Mouse (Mus musculus) heart, adult 2 months (tissue): ENCODE results near the gene Oas1c. TPM values are rescaled to one million over a fixed set of nuclear protein-coding genes. Genes with fewer than 3 reads are reported as not detected.

ENCODE experiments used
- DNase-seq, 2 experiments: peaks; one replicate each; pipeline ENCODE4 v3.0.0; 2021
- H3K27ac ChIP-seq: fragments of 200-600 bp; 2 replicates; pipeline ENCODE4 v1.8.1; 2022
- H3K27me3 ChIP-seq: fragments of 200-500 bp; 2 replicates; pipeline ENCODE4 v1.6.1; 2012; ENCODE audit warnings: mild to moderate bottlenecking, low read length, inconsistent platforms, mixed read lengths; ENCODE audit not compliant: control insufficient read depth, insufficient read depth
- H3K36me3 ChIP-seq: fragments of 200-500 bp; 2 replicates; pipeline ENCODE4 v1.6.1; 2012; ENCODE audit warnings: low read length, inconsistent platforms; ENCODE audit not compliant: control insufficient read depth, insufficient read depth
- H3K4me1 ChIP-seq: fragments of 200-500 bp; 2 replicates; pipeline ENCODE4 v1.6.1; 2011; ENCODE audit warnings: low read length; ENCODE audit not compliant: control insufficient read depth, insufficient read depth
- H3K4me3 ChIP-seq: fragments of 200-600 bp; 2 replicates; pipeline ENCODE4 v1.8.1; 2022
- H3K79me2 ChIP-seq: fragments of 200-500 bp; replicated peaks from 2 replicates; pipeline ENCODE4 v1.6.1; 2012; ENCODE audit warnings: mild to moderate bottlenecking, inconsistent platforms, low read length, moderate library complexity, mixed read lengths; ENCODE audit not compliant: control insufficient read depth, insufficient read depth
- H3K9ac ChIP-seq: fragments of 200-500 bp; 2 replicates; pipeline ENCODE4 v1.6.1; 2012; ENCODE audit warnings: low read depth, mild to moderate bottlenecking, control low read depth, inconsistent platforms, low read length, mixed read lengths
- CTCF ChIP-seq: fragments of 200-600 bp; IDR thresholded peaks from 2 replicates; pipeline ENCODE4 v1.8.1; 2022; ENCODE audit warnings: antibody characterized with exemption, mild to moderate bottlenecking, moderate library complexity
- EP300 ChIP-seq: fragments of 200-500 bp; IDR thresholded peaks from 2 replicates; pipeline ENCODE4 v1.6.1; 2011; ENCODE audit warnings: low read depth, low read length, control low read depth; ENCODE audit not compliant: insufficient read depth
- POLR2A ChIP-seq: fragments of 200-500 bp; IDR thresholded peaks from 2 replicates; pipeline ENCODE4 v1.6.1; 2011; ENCODE audit warnings: mild to moderate bottlenecking, low read depth, low read length, control low read depth; ENCODE audit not compliant: insufficient read depth
- whole genome bisulfite sequencing: fragments of 180-500 bp; shearing (Covaris S2); methylation state at CpG from one replicate; pipeline ENCODE4 v1.1.7; 2018; 5-methylcytosine and 5-hydroxymethylcytosine counted together
- intact Hi-C: fragments of 180-260 bp; cut with DNase I; formaldehyde crosslinking; loops from one replicate; pipeline ENCODE4 v1.15.1; 2025
- polyA plus RNA-seq: library from polyadenylated mRNA; depleted of rRNA; stranded (reverse); fragments of >200 nt; gene quantifications from 2 replicates; pipeline ENCODE4 v1.2.3, GENCODE M21; 2012
- total RNA-seq, 2 experiments: library from RNA; stranded (reverse); gene quantifications; 2 replicates each; pipeline ENCODE4 v1.2.3; 2021

Oas1c gene
- total and polyA plus RNA-seq, 3 experiments, result 0.26 to 1.3 (median 0.36) TPM

DNA sequence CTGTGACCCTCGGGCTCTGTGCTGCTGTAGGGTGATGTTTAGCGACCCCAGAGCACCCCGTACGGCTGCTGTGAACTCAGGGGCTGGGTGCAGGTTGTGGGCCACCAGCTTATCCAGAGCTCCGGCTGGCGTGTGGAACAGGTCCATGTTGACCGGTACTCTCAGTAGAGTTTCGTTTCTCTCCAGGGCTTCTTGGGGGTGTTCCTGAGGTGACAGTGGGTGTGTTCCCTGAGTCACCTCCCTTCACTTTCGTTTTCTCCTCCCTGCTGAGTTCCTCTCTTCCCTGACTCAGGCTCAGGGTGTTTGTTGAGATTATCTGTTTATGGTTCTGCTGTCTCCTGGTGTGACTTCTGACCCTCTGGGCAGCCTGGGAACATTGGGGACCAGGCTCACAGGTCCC is 34.8 kb downstream of the Oas1c start, which contains the start of gene Oas3:
Gene Oas3 (minus strand): TSS at position 184 of the 400 bp plus-strand sequence.
- no peaks in the 10 kb centered on the region for H3K79me2 ChIP-seq
- WGBS, result 74% methylated on average over 9 of the region's 9 CpGs
- no peak for TF ChIP-seq POLR2A
- no peak for TF ChIP-seq CTCF
- no peak for TF ChIP-seq EP300
- no peak within 1 kb of the TSS for H3K9ac ChIP-seq
- H3K27me3 ChIP-seq, result no peaks in the 10 kb centered on the region
- no peak for DNase-seq
- peaks cover 5% of the 10 kb centered on the region for H3K4me1 ChIP-seq
- no peaks in the 10 kb centered on the region for H3K36me3 ChIP-seq
- H3K4me3 ChIP-seq, result no peak within 1 kb of the TSS
- intact Hi-C loops, result no loop called here
- no peak within 1 kb of the TSS for H3K27ac ChIP-seq

DNA sequence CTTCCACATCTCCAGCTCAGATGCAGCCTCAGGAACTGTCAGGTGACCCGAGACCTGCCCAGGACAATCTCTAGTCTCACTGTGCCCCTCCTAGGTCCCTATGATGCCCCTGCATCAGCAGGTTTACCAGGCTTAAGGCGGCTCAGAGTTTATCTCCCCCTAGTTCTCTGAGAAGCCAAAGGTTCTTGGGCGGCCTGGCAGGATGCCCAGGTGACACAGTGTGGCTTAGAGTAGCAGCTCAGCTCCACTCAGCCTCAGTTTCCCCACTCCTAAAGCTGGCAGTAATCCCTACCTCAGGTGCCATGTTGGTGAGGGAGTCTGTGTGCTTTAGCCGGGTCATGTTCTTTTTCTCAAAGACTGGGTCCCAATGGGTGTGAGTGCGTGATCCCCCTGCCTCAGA is 35.5 kb downstream of the Oas1c start:
- H3K27me3 ChIP-seq, result no peaks in the 10 kb centered on the region
- WGBS, result 68% methylated on average over 5 of the region's 5 CpGs

DNA sequence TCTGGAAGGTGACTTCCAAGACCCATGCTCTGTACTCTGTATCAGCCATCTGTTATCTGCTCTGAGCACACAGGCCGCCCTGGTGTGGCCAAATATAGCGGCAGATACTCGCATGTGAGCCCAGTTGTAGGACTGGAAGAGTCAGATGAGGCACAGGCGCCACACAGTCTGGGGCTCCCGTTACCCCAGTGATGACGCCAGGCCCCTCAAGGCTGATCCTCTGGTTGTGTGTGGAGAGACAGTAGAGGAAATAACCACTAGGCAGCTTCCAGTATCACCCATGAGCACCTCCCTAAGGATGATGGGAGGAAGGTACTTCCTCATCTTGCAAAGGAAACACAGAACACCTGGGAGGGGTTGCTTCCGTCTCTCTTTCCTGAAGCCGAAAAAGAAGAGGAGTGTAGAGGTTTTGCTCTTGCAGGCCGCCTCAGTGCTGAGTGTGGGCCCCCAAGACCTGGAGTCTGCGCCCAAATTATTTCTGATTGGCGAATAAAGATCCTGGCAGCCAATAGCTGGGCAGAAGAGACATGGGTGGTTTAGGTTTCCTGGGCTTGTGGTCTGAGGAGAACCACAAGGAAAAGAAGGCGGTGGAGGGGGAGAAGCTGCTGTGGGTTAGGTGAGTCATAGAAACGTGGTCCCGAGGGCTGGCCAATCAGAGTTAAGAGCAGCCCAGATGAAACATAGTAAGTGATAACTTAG is 36.9 kb downstream of the Oas1c start:
- 58% methylated on average over 14 of the region's 14 CpGs for WGBS
- Histone ChIP-seq H3K27ac (no peak overlapping the region), H3K9ac (no peak overlapping the region), H3K27me3 (no peaks in the 10 kb centered on the region), H3K4me1 (peaks cover 3% of the 10 kb centered on the region), H3K36me3 (no peaks in the 10 kb centered on the region), H3K4me3 (no peak overlapping the region), H3K79me2 (no peaks in the 10 kb centered on the region)
- intact Hi-C loops, result no loop called here
- DNase-seq, result peak in 1 of 2 experiments; percentile 13
- TF ChIP-seq EP300 (no peak), CTCF (no peak), POLR2A (no peak)

More for the DNA sequence above, 35.5 kb downstream of the Oas1c start:
- Histone ChIP-seq H3K27ac (no peak overlapping the region), H3K9ac (no peak overlapping the region), H3K79me2 (no peaks in the 10 kb centered on the region), H3K36me3 (no peaks in the 10 kb centered on the region), H3K4me1 (peaks cover 5% of the 10 kb centered on the region), H3K4me3 (no peak overlapping the region)
- intact Hi-C loops, result no loop called here
- DNase-seq, result no peak
- TF ChIP-seq EP300 (no peak), POLR2A (no peak), CTCF (no peak)

DNA sequence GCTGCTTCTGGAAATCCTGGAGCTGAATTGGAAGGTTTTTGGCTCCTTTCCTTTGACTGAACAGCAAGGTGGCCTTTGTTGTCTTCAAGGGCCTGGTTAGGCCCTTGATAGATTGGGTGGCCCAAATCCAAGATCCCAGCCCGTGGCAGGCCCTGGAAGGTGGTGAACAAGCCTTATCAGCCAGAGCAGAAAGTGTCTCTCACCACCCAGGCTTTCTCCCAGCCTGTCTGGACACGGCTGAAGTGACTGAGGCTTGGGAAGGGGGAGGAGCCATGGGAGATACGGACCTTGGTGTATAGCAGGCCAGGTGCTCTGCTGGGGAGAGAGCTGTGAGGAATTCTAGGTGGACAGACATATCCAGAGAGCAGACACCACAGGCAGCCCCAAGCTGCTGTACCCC is 42.9 kb downstream of the Oas1c start:
- no peak overlapping the region for H3K27ac ChIP-seq
- H3K27me3 ChIP-seq, result no peaks in the 10 kb centered on the region
- 38% methylated on average over 3 of the region's 3 CpGs for WGBS
- no peak for DNase-seq
- no peaks in the 10 kb centered on the region for H3K79me2 ChIP-seq
- H3K9ac ChIP-seq, result no peak overlapping the region
- TF ChIP-seq EP300 (no peak), CTCF (no peak), POLR2A (no peak)
- no peaks in the 10 kb centered on the region for H3K4me1 ChIP-seq
- intact Hi-C loops, result no loop called here
- H3K36me3 ChIP-seq, result no peaks in the 10 kb centered on the region
- no peak overlapping the region for H3K4me3 ChIP-seq

DNA sequence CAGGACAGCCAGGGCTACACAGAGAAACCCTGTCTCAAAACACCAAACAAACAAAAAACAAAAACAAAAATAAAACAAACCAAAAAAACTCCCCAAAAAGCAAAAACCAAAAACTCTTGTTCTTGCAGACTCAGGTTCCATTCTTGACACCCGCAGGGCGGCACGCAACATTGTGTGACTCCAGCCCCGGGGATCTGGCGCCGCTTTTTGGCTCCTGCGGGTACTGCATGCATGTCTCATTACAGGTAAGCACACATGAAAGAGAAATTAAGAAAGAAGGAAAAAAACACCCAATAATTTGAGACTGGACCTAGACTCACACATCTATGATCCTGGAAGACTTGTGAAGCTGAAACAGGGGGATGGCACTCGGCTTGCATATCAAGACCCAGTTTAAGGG is 47.3 kb downstream of the Oas1c start:
- TF ChIP-seq POLR2A (no peak), CTCF (no peak), EP300 (no peak)
- no peak for DNase-seq
- intact Hi-C loops, result no loop called here
- Histone ChIP-seq H3K27ac (no peak overlapping the region), H3K27me3 (no peaks in the 10 kb centered on the region), H3K9ac (no peak overlapping the region), H3K4me1 (no peaks in the 10 kb centered on the region), H3K79me2 (no peaks in the 10 kb centered on the region), H3K36me3 (no peaks in the 10 kb centered on the region), H3K4me3 (no peak overlapping the region)
- 63% methylated on average over 8 of the region's 8 CpGs for WGBS

DNA sequence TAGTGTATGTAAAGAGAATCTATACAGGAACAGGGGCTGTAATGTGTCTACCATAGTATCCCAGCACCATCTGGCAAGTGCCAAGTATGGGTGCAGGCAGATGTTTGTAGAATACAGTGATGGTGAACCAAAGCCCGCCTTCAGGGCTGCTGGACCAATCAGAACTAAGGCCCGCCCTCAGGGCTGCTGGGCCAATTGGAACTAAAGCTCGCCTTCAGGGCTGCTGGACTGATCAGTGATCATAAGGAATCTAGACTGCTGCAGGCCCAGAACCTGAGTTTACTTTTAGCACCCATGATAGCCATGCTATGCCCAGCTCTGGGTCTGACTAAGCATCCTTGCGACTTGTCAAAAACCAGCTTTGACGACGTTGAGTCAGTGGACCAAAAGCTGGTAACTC is 50.4 kb downstream of the Oas1c start:
- intact Hi-C loops, result no loop called here
- 28% methylated on average over 6 of the region's 6 CpGs for WGBS
- no peaks in the 10 kb centered on the region for H3K27me3 ChIP-seq
- TF ChIP-seq CTCF, result no peak
- H3K27ac ChIP-seq, result no peak overlapping the region
- H3K36me3 ChIP-seq, result no peaks in the 10 kb centered on the region
- H3K4me3 ChIP-seq, result no peak overlapping the region
- no peak overlapping the region; the same call in 1 of the 2 replicates for H3K9ac ChIP-seq
- H3K4me1 ChIP-seq, result no peaks in the 10 kb centered on the region
- DNase-seq, result no peak
- no peaks in the 10 kb centered on the region for H3K79me2 ChIP-seq
